Mouse (Mus musculus): Measurements from ENCODE around the gene Apol6. TPM values are rescaled to one million over a fixed set of nuclear protein-coding genes. Genes with fewer than 3 reads are reported as not detected.

Gene Apol6
- total RNA-seq, 2 experiments from 2014 or later, result 12.9 to 22.4 TPM

Other genes starting within 250 kb of the Apol6 start
- 10 to 100 TPM; 15.3 to 25.7 TPM for gene Zfp251, start 173.3 kb upstream of the Apol6 start, total RNA-seq (2021)
- 1 to 10 TPM; 2.7 to 3.6 TPM for gene Zfp7, start 165.5 kb upstream of the Apol6 start, total RNA-seq (2021)
- gene Gm49527, start 165.4 kb upstream of the Apol6 start, total RNA-seq (2021), result under 1 TPM in 1 of 2 experiments, not detected in 1; 0.36 TPM
- gene Zfp647, start 119.3 kb upstream of the Apol6 start, total RNA-seq (2021), result 1 to 10 TPM; 2.7 to 4.4 TPM
- 10 to 100 TPM; 39.8 to 41.9 TPM for gene 1110038F14Rik, start 96.2 kb upstream of the Apol6 start, total RNA-seq (2021)
- gene Mb, start 5.9 kb downstream of the Apol6 start, total RNA-seq (2021), result 1 to 10 TPM in 1 of 2 experiments, under 1 TPM in 1; 0.43 to 1.7 TPM